Mouse (Mus musculus): ENCODE data around the gene Tpd52l2. TPM values are rescaled to one million over a fixed set of nuclear protein-coding genes. Genes with fewer than 3 reads are reported as not detected.

Tpd52l2 gene
- 100 to 1,000 TPM; 104 to 114 TPM for total RNA-seq (2021)
- long read RNA-seq, experiment 1, transcript Tpd52l2-212 (8 exons, 854 nt) = minor isoform, 6 of 182 reads
- long read RNA-seq, experiment 1, transcript Tpd52l2-204 (6 exons, 3,475 nt) = minor isoform, 12 of 182 reads
- long read RNA-seq, experiment 1, transcript Tpd52l2-208 (8 exons, 3,603 nt) = minor isoform, 20 of 182 reads
- long read RNA-seq, experiment 1, transcript Tpd52l2-201 (7 exons, 2,950 nt) = major isoform, 116 of 182 reads
- long read RNA-seq, experiment 1, partial matches to known transcripts = 3 of 182 reads
- long read RNA-seq, experiment 1, other reads (novel, unspliced or antisense) = 22 of 182 reads
- long read RNA-seq, experiment 2, transcript Tpd52l2-201 (7 exons, 2,950 nt) = major isoform, 31 of 41 reads
- long read RNA-seq, experiment 2, partial matches to known transcripts = 0 of 41 reads
- long read RNA-seq, experiment 2, other reads (novel, unspliced or antisense) = 4 of 41 reads

DNA sequence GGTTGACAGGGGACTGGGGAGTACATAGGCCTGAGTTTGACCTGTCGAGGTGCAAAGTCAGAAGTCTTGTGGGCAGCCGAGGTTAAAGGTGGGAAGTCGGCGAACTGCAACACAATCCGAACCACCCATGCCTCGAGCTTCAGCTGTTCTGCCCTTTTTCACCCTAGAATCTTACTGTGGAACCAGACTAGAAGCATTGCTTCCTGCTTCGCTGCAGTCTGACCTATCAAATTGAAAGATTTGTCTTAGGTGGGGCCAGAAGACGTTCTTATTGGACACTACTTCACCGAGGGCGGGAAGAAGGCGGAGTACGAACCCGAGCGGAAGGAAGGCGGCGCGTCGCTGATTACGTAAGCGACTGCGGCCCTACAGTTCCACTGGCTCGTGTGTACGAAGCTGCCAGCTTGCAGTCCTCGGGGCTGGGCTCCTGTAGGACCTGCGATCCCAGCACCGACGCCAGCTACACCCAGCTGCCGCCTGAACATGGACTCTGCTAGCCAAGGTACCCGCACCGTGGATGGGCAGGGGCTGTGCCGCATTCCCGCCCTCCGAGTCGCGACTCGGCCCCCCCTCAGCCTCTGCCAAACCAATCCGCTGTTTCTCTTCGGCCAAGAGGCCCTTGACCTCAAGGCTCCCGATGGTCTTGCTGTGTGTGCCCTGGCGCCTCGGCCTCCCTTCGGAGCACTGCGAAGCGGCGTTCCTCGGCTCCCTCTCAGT, at the start of gene Tpd52l2:
Gene Tpd52l2 (plus strand): TSS at position 312 of the 717 bp plus-strand sequence.
- peak; percentile 93 for DNase-seq

- no peak for DNase-seq
These were observed 44.8 kb upstream of the Tpd52l2 start for GRCm38 (mm10) chr2:181452181-181452580.

GRCm38 (mm10) chr2:181453274-181453673, 43.7 kb upstream of the Tpd52l2 start:
- DNase-seq = no peak

DNA sequence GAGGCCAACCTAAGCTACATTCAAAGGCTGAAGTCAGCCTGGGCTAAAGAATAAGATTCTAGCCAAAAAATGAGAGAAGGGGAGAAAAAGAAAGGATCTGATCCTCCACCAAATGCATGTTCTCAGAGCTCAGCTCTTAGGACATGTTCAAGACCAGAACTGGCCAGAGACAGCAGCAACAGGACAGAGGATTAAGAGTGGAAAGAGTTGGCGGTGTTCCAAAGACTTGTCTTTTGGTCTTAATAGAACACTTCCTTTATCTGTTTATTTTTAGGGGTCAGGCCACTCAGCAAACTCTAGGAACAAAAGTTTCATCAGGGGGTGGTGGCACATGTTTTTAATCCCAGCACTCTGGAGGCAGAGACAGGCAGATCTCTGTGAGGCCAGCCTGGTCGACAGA, 41.0 kb upstream of the Tpd52l2 start:
- DNase-seq = peak in 1 of 2 experiments; percentile 32

GRCm38 (mm10) chr2:181457831-181458230, 39.1 kb upstream of the Tpd52l2 start:
- DNase-seq = peak; percentile 31 to 52

- peak; percentile 51 to 67 for DNase-seq
These were observed 38.4 kb upstream of the Tpd52l2 start for GRCm38 (mm10) chr2:181458411-181459152.

DNA sequence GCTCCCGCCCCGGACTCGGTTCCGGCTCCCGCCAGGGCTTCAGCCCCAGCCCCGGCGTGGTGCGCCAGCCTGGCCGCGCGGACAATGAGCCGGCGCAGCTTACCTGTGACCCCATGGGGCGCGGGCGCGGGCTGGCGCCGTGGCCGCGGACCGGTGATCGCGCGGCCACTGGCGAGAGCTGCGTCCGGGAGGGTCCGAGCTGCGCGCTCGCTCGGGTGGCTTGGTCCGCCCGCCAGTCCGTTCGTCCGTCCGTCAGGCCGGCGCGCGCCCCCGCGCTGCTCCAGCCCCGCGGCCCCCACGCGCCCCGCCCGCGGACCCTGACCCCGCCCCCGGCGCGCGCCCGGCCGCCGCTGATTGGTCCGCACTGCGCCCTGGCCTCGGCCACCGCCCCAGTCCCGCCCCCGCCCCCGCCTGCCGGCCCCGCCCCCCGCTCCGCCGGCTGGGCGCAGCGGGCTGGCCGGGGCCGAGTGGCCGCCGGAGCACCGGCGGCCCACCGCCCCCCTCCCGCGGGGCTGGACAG, 37.7 kb upstream of the Tpd52l2 start, which contains the start of gene Zbtb46:
Gene Zbtb46 (minus strand): TSS at position 274 of the 520 bp plus-strand sequence.
- DNase-seq = peak; percentile 94 to 98

DNA sequence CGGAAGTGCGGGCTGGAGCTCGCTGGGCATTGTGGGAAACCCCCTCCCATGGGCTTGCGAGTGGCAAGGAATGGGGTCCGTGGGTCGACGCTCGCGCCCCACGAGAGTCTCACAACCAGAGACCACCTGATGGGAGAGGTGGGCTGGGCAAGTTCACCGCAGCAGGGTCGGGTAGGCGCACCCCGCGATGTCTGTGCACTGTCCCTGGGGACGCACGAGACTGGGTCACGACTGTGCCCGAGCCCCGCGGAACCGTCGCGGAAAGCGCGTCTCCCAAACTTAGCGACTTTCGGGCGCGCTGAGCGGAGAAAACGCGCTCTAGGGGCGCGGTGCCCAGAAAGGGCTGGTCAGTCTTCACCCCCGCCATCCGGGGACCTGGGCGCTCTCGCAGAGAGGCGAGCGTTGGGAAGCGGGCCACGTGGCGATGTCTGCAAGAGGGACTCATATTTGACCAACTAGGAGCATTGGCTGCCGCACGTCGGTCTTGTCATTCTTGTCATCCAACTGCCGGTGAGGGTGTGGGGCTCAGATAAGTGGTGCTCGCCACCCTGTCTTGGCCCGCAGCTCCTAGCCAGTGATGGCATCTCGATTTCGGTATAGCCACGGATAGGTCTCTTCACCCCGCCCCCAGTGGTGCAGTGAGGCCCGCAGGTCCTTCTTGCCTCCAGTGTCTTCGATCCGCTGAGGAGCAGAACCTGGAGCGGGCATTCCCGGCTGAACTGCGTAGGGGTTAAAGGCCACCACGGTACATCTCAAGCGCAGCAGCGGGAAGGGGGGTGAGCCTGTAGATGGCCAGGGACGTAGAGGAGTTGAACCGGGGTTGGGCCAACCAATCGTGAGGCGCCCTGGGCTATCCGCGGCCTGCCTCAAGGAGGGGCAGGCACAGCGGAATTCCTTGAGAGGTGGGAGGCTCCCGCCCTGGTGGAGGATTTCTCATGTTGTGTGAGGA, 37.0 kb upstream of the Tpd52l2 start:
- peak; percentile 71 to 76 for DNase-seq

GRCm38 (mm10) chr2:181461536-181462100, 35.3 kb upstream of the Tpd52l2 start:
- no peak for DNase-seq

DNA sequence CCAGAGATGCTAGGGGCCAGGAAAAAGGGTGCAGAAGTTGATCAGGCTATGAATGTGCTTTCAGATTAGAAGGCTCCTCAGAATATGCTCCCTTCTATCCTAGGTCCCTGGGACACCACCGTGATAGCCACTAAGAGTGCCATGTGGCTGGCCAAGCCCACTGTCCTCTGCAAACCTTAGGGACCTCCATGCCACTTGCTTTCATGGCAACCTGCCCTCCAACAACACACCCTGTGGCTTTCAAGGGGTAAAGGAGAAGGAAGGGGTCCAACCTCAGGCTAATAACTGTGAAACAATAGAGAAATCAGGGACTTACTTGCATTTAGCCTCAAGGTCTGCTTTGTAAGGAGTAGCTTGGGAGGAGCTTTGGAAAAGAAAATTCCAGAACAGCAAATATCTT, 34.3 kb upstream of the Tpd52l2 start:
- DNase-seq = no peak

DNA sequence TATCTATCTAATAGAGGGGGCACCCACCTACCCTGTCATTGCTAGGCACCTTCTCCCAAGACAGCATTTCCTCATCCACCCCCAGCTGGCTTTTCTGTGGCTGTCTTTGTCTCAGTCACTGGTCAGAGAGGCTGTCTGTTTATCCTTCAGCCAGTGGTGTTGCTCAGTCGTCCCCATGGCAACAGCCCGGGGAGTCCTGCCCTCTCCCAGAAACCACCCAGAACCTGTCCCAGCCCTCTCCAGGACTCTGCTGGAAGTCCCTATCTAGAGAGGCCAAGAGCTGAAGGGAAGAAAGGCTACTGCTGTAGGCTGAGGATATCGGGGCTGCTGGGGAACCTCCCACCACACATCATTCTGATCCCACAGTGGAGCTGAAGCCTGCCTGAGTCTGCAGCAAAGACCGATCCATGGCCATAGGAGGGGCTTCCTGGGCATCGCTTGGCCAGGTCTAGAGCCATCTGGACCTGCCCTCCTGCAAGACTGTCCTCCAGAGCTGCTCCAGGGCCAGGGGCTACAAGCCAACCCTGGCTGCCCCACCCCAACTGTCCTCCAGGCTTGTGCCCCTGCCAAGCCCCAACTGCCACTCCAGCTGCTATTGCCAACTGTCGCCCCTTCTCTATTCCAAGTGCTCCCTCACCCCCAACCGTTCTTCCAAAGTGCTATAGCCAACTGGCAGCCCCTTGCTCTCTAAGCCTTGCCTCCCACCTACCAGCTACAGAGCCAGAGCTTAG, 33.8 kb upstream of the Tpd52l2 start:
- peak; percentile 77 to 79 for DNase-seq

- DNase-seq = no peak
These were observed 31.5 kb upstream of the Tpd52l2 start for GRCm38 (mm10) chr2:181465423-181465822.

GRCm38 (mm10) chr2:181470285-181470684, 26.7 kb upstream of the Tpd52l2 start:
- DNase-seq = peak; percentile 27 to 51

DNA sequence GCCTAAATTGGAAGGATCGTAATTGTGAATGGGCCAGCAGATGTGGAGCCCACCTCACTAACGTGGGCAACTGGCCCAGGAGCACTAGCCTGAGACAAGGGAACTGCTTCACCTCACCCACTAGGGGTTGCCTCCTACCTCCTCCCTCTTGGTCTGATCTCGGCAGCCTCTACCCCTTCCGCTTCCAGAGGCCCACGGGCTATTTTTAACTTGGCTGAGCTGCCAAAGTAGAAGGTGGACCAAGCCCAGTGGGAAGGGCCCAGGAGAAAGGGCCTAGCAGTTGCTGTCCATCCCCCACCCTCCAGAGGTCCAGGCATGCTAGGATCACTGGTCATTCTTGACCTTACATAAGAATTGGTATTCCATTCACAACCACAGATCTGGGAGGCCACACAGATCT, 25.7 kb upstream of the Tpd52l2 start:
- DNase-seq = peak; percentile 44 to 74

DNA sequence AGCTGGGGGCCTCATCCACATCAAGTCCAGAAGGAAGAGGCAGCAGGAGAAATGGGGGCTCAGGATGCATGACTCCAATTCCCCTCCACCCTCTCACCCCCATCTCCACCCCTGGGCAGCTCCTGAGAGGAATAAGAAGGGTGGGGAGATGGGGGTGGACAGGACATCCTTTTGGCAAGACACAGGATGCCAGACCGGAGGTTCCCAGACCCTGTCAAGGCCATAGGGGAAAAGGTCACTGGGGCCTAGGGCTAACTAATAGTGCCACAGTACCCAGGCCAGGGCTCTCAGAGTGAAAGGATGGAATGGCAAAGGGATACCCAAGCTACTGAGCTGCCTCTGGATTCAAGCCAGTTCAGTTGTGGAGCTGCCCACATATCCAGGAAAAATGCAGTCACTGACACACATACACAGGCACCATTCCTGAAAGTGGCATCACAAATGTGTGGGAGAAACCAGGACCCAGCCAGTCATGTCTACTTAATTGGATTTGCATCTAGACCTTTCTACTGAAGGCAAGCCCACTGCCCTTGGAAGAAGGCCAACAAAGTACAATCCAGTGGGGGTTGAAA, 24.6 kb upstream of the Tpd52l2 start:
- peak in 1 of 2 experiments; percentile 47 for DNase-seq

GRCm38 (mm10) chr2:181483120-181483519, 13.8 kb upstream of the Tpd52l2 start:
- DNase-seq = no peak

DNA sequence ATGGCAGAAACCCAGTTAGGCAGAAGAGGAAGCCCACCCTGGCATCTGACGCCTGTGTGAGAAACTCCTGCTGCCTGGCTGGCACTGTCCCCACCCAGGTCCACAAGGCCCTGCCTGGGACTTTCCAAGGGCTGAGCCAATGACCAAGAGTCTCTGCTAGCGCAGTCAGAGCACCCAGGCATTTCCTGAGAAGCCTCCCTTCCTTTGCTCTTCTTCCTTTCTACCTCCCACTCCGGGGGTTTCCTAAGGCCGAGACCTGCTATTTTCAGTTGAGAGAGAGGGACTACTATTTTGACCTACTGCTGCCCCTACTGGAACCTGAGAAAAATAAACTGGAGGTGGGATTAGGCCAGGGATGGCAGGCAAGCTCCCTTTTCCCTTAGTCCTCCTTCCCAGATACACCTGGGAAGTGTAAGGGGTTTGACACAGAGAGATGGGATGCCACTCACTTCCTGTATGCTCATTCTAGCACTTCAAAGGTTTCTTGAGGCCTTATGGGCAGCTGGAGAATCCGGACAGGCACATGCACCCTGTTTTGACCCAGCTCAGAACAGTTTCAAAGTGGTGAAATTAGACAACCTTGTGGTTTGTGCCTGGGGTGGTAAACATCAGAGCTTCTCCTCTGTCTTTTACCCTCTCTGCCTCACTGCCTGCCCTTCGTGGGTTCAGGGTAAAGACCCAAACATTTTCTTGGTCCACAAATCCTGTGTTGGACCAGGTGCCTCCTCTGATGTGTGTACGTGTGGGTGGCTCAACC, 13.2 kb upstream of the Tpd52l2 start:
- DNase-seq = peak; percentile 61 to 66

- DNase-seq = peak in 1 of 2 experiments; percentile 42
These were observed 12.3 kb upstream of the Tpd52l2 start for GRCm38 (mm10) chr2:181484456-181485233.
